Mouse (Mus musculus) mesoderm, embryonic 11.5 days (tissue): Measurements from ENCODE around the gene Crtac1.

Source experiments
- DNase-seq: peaks from one replicate; pipeline ENCODE4 v3.0.0-alpha.2; 2012; ENCODE audit warnings: low read depth, low spot score

The Crtac1 gene

GRCm38 (mm10) chr19:42425208-42425607 is 6.4 kb downstream of the Crtac1 start:
- peak; percentile 83 for DNase-seq

- DNase-seq: no peak
Measured at GRCm38 (mm10) chr19:42415042-42415441, 16.5 kb downstream of the Crtac1 start.

GRCm38 (mm10) chr19:42409856-42410255 is 21.7 kb downstream of the Crtac1 start:
- DNase-seq: no peak

GRCm38 (mm10) chr19:42409226-42409625 is 22.4 kb downstream of the Crtac1 start:
- peak; percentile 58 for DNase-seq

- DNase-seq: no peak
Measured at GRCm38 (mm10) chr19:42404364-42404763, 27.2 kb downstream of the Crtac1 start.

- no peak for DNase-seq
Measured at GRCm38 (mm10) chr19:42399974-42400373, 31.6 kb downstream of the Crtac1 start.

GRCm38 (mm10) chr19:42397281-42397680 is 34.3 kb downstream of the Crtac1 start:
- peak; percentile 78 for DNase-seq

- no peak for DNase-seq
Measured at GRCm38 (mm10) chr19:42394848-42395534, 36.6 kb downstream of the Crtac1 start.

- DNase-seq: no peak
Measured at GRCm38 (mm10) chr19:42393920-42394319, 37.7 kb downstream of the Crtac1 start.

- no peak for DNase-seq
Measured at GRCm38 (mm10) chr19:42392094-42392493, 39.5 kb downstream of the Crtac1 start.

- no peak for DNase-seq
Measured at GRCm38 (mm10) chr19:42389574-42389973, 42.0 kb downstream of the Crtac1 start.

GRCm38 (mm10) chr19:42384981-42385598 is 46.5 kb downstream of the Crtac1 start:
- DNase-seq: no peak

GRCm38 (mm10) chr19:42380981-42381373 is 50.6 kb downstream of the Crtac1 start:
- peak; percentile 17 for DNase-seq

GRCm38 (mm10) chr19:42380321-42380980 is 51.1 kb downstream of the Crtac1 start:
- peak; percentile 19 for DNase-seq

- DNase-seq: no peak
Measured at GRCm38 (mm10) chr19:42379798-42380197, 51.8 kb downstream of the Crtac1 start.

GRCm38 (mm10) chr19:42377206-42377605 is 54.4 kb downstream of the Crtac1 start:
- DNase-seq: no peak

GRCm38 (mm10) chr19:42363551-42363950 is 68.0 kb downstream of the Crtac1 start:
- no peak for DNase-seq

GRCm38 (mm10) chr19:42358406-42358805 is 73.2 kb downstream of the Crtac1 start:
- no peak for DNase-seq

GRCm38 (mm10) chr19:42356854-42357253 is 74.7 kb downstream of the Crtac1 start:
- no peak for DNase-seq

- no peak for DNase-seq
Measured at GRCm38 (mm10) chr19:42355476-42355875, 76.1 kb downstream of the Crtac1 start.

GRCm38 (mm10) chr19:42341183-42341582 is 90.4 kb downstream of the Crtac1 start:
- peak; percentile 41 for DNase-seq

GRCm38 (mm10) chr19:42332081-42332736 is 99.4 kb downstream of the Crtac1 start:
- no peak for DNase-seq
